Mouse (Mus musculus) liver, embryonic 14.5 days (tissue): ENCODE data around the gene Gm10401.

Experiments used
- CTCF ChIP-seq: IDR thresholded peaks from 2 replicates; pipeline ENCODE4 v1.5.1; 2016; ENCODE audit warnings: antibody characterized with exemption, low read depth, control low read depth
- EP300 ChIP-seq: IDR thresholded peaks from 2 replicates; pipeline ENCODE4 v1.6.1; 2016; ENCODE audit warnings: antibody characterized with exemption, low read depth

DNA sequence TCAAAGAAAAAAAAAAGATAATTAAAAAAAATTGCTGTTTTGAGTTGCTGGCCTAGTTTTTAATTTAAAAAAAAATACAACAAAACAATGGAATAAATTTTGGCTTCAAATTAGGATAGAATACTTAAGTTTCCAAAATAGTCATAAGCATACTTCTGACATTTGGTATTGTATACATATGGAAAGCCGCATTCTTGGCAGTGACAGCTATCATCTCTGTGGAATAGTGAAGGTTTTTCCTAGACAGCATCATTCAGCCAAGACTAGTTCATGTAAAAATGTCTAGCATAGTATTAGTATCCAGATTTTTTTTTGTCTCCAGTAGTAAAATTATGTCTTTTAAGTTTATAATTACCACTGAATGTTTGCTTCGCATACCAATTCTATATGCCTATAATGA lies 12.4 kb downstream of the Gm10401 start:
- TF ChIP-seq CTCF, result no peak
- TF ChIP-seq EP300, result no peak
